Mouse (Mus musculus) hindbrain, embryonic 10.5 days (tissue): ENCODE measurements around the gene Foxn3. TPM values are rescaled to one million over a fixed set of nuclear protein-coding genes. Genes with fewer than 3 reads are reported as not detected.

Experiments
- DNase-seq: peaks from one replicate; pipeline ENCODE4 v3.0.0-alpha.2; 2017; ENCODE audit warnings: low spot score
- H3K27ac ChIP-seq: fragments of 300-500 bp; sonication (generic); 2 replicates; pipeline ENCODE4 v1.5.1; 2016; ENCODE audit warnings: mild to moderate bottlenecking, moderate library complexity
- H3K27me3 ChIP-seq: fragments of 300-500 bp; sonication (generic); 2 replicates; pipeline ENCODE4 v1.6.1; 2016; ENCODE audit warnings: mild to moderate bottlenecking; ENCODE audit not compliant: poor library complexity, insufficient read depth, severe bottlenecking
- H3K36me3 ChIP-seq: fragments of 300-500 bp; sonication (generic); 2 replicates; pipeline ENCODE4 v1.6.1; 2016; ENCODE audit warnings: mild to moderate bottlenecking, moderate library complexity
- H3K4me1 ChIP-seq: fragments of 300-500 bp; sonication (generic); replicated peaks from 2 replicates; pipeline ENCODE4 v1.6.1; 2016; ENCODE audit warnings: mild to moderate bottlenecking
- H3K4me3 ChIP-seq: fragments of 300-500 bp; sonication (generic); 2 replicates; pipeline ENCODE4 v1.5.1; 2016; ENCODE audit warnings: mild to moderate bottlenecking, moderate library complexity
- H3K9me3 ChIP-seq: fragments of 300-500 bp; sonication (generic); 2 replicates; pipeline ENCODE4 v1.6.1; 2016; ENCODE audit warnings: mild to moderate bottlenecking, moderate library complexity
- WGBS: fragments of 180-500 bp; shearing (Covaris S2); methylation state at CpG from one replicate; pipeline ENCODE4 v1.1.7; 2016; 5-methylcytosine and 5-hydroxymethylcytosine counted together
- polyA plus RNA-seq: library from polyadenylated mRNA; unstranded; fragments of >200 nt; fragmentation: Nextera tagmentation; extraction: Ambion mirVana; gene quantifications from 2 replicates; pipeline ENCODE4 v1.2.1, GENCODE M21; 2016

Gene Foxn3
- polyA plus RNA-seq, 1 experiment from 2014 or later: 56.3 TPM

- peak overlapping the region; percentile 95 for H3K4me3 ChIP-seq
- H3K27me3 ChIP-seq: no peaks in the 10 kb centered on the region
- no peak for DNase-seq
- 0 out of 2 replicates have a peak, but pooled peaks cover 3% of the 10 kb centered on the region for H3K9me3 ChIP-seq
- peak overlapping the region; percentile 96 for H3K27ac ChIP-seq
- peaks cover 30% of the 10 kb centered on the region for H3K4me1 ChIP-seq
- 0 out of 2 replicates have a peak, but pooled peaks cover 4% of the 10 kb centered on the region for H3K36me3 ChIP-seq
- 34% methylated on average over 11 of the region's 11 CpGs for WGBS
Measured at GRCm38 (mm10) chr12:99393867-99394630, 169.3 kb downstream of the Foxn3 start.

DNA sequence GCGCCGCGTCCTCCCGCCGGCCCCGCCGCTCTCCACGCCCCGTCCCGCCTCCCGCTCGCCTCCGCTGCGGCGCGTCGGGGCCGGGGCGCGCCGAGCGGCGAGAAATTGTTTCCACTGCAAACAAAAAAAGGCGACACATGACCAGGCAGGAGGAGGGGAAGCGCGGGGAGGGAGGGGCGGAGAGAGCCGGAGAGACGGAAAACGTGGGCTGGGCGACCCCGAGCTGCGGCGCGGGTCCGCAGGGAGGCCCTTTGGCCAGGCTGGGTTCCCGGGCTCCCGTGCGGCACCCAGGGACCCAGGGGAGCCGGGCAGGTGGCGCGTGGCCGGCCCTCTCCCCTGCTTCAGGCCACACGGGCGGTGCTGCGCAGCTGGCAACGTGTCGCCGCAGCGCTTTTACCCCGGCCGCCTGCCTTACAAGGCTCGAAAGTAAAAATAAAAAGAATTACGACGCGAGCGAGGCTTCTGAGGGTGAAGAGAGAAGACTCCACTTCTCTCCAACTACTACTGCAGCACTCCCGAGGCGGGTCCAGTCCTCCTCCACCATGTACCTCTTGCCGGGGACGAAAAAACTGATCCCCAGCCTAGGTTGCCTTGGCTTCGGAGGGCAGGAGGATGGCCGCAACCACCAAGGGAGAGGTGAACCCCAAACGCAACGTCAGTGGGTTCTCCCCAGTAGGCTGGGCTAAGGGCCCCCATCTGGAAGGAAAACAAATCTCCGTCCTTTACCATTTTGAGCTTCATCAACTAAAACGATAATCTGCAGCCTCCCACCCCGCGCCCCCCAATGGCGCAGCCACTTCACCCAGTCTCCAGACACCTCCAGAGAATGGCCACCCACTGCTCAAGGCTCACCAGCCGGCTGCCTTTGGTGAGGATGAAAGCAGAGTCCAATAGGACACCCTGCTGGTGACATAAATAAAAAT lies 170.2 kb downstream of the Foxn3 start:
- peaks cover 30% of the 10 kb centered on the region for H3K4me1 ChIP-seq
- WGBS: under 1% methylated on average over 71 of the region's 71 CpGs
- peak overlapping the region; percentile 96 for H3K27ac ChIP-seq
- H3K4me3 ChIP-seq: peak overlapping the region; percentile 95
- H3K36me3 ChIP-seq: peaks cover 12% of the 10 kb centered on the region
- DNase-seq: peak; percentile 92
- no peaks in the 10 kb centered on the region for H3K27me3 ChIP-seq
- 0 out of 2 replicates have a peak, but pooled peaks cover 3% of the 10 kb centered on the region for H3K9me3 ChIP-seq

GRCm38 (mm10) chr12:99391942-99392880 lies 171.2 kb downstream of the Foxn3 start:
- Histone ChIP-seq H3K27me3 (no peaks in the 10 kb centered on the region), H3K4me1 (peaks cover 30% of the 10 kb centered on the region), H3K9me3 (no peaks in the 10 kb centered on the region), H3K4me3 (peak overlapping the region; percentile 95), H3K36me3 (peaks cover 22% of the 10 kb centered on the region), H3K27ac (peak overlapping the region; percentile 96)
- DNase-seq: peak; percentile 97
- WGBS: under 1% methylated on average over 87 of the region's 87 CpGs

DNA sequence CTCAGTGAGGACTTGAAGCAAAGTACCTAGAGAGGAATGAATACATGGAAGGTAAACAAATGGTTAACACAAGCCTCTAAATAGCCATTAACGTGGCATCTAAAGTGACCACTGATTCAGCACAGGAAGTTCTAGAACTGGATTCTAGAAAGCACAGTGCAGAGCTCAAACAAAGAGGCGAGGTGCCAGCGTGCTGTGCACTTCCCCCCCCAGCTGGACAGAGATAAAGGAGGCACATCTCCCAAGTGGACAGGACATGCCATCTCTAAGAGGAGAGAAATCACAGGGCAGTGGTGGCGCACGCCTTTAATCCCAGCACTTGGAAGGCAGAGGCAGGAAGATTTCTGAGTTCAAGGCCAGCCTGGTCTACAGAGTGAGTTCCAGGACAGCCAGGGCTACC lies 173.0 kb downstream of the Foxn3 start:
- Histone ChIP-seq H3K36me3 (peaks cover 39% of the 10 kb centered on the region), H3K4me3 (no peak overlapping the region), H3K9me3 (no peaks in the 10 kb centered on the region), H3K27ac (no peak overlapping the region), H3K27me3 (no peaks in the 10 kb centered on the region), H3K4me1 (peaks cover 42% of the 10 kb centered on the region)
- DNase-seq: no peak
- WGBS: 81% methylated on average over 5 of the region's 5 CpGs

DNA sequence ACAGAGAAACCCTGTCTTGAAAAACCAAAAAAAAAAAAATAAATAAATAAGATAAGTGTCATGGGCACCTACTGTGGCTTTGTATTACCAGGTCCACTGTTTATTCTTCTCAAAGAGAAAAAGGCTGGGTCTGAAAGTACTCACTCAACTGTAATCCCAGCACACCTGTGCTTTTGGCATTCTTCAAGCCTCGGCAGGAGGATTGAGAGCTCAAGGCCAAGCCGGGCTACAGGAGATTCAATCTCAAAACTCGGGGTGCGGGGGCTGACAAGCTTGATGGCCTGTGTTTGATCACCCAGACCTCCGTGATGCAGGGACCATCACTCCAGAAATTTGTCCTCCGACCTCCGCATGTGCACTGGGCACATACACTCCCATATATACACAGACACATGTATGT lies 174.1 kb downstream of the Foxn3 start:
- H3K9me3 ChIP-seq: no peaks in the 10 kb centered on the region
- WGBS: 92% methylated on average over 7 of the region's 7 CpGs
- peaks cover 39% of the 10 kb centered on the region for H3K4me1 ChIP-seq
- no peak overlapping the region for H3K27ac ChIP-seq
- peaks cover 48% of the 10 kb centered on the region for H3K36me3 ChIP-seq
- H3K4me3 ChIP-seq: no peak overlapping the region
- no peaks in the 10 kb centered on the region for H3K27me3 ChIP-seq
- DNase-seq: no peak

- Histone ChIP-seq H3K4me3 (no peak overlapping the region), H3K9me3 (no peaks in the 10 kb centered on the region), H3K36me3 (peaks cover 72% of the 10 kb centered on the region), H3K27me3 (no peaks in the 10 kb centered on the region), H3K4me1 (peaks cover 21% of the 10 kb centered on the region), H3K27ac (no peak overlapping the region)
- DNase-seq: no peak
- 67% methylated on average over 17 of the region's 17 CpGs for WGBS
Measured at GRCm38 (mm10) chr12:99385897-99386834, 177.2 kb downstream of the Foxn3 start.

DNA sequence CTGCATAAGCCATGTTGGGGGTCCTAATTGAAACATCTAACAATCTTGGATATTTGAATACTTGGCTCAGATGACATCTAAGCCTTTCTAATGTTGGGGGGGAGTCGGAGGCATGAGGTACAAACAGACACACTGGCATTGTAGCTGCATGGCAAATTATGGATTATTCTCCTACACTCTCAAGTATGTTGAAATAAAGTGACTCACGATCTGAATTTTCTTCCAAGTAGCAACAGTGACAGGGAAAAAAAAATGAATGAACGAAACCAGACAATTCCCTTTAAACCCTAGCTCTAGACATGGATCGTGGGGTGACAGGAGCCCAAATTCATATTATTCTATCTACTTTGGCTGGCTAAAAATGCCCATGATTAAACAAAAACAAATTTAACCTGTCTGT lies 178.3 kb downstream of the Foxn3 start:
- H3K4me1 ChIP-seq: peaks cover 22% of the 10 kb centered on the region
- WGBS: 93% methylated on average over 4 of the region's 4 CpGs
- DNase-seq: no peak

DNA sequence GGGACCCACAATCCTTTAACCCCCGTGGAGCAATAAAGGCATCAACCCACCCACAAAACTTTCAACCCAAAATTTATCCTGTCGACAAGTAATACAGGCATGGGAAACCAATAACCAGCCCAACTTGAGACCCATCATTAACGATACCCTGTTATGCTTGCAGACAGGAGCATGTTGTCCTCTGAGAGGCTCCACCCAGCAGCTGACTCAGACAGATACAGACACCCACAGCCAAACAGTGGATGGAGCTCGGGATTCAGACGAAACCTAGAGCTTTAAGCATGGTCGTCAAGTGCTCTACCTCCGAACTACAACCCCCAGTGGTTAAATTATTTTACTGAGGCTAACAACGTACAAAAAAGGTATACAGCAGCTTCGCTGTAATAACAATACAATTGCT lies 182.1 kb downstream of the Foxn3 start:
- Histone ChIP-seq H3K27ac (no peak overlapping the region), H3K27me3 (no peaks in the 10 kb centered on the region), H3K4me3 (no peak overlapping the region), H3K9me3 (no peaks in the 10 kb centered on the region), H3K4me1 (peaks cover 51% of the 10 kb centered on the region), H3K36me3 (peaks cover 55% of the 10 kb centered on the region)
- no peak for DNase-seq
- 91% methylated on average over 9 of the region's 9 CpGs for WGBS

More for the DNA sequence above, 178.3 kb downstream of the Foxn3 start:
- Histone ChIP-seq H3K27me3 (no peaks in the 10 kb centered on the region), H3K4me3 (no peak overlapping the region), H3K27ac (no peak overlapping the region), H3K9me3 (no peaks in the 10 kb centered on the region), H3K36me3 (peaks cover 77% of the 10 kb centered on the region)

GRCm38 (mm10) chr12:99380855-99381262 lies 182.5 kb downstream of the Foxn3 start:
- Histone ChIP-seq H3K36me3 (peaks cover 53% of the 10 kb centered on the region), H3K27ac (no peak overlapping the region), H3K4me1 (peaks cover 52% of the 10 kb centered on the region), H3K27me3 (no peaks in the 10 kb centered on the region), H3K9me3 (no peaks in the 10 kb centered on the region), H3K4me3 (no peak overlapping the region)
- 70% methylated on average over 4 of the region's 4 CpGs for WGBS
- DNase-seq: no peak

DNA sequence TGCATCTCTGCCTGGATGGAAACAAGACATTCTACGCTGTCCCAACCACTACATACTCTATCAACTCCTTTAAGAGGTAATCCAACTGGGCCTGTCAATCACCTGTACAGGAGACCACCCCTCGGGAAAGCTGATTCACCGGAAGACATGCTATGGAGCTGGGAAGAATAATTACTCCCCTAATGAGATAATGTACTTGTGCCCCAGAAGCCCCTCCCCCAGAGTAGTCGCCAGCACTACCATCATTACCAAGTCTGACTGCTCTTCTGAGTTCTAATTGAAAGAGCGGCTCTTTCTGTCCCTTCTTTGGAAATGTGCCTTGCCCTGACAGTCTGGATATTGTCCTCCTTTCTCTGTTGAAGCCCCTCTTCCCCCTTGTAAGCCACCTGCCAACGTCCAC lies 183.3 kb downstream of the Foxn3 start:
- peaks cover 1% of the 10 kb centered on the region; the same call in 1 of the 2 replicates for H3K9me3 ChIP-seq
- no peak for DNase-seq
- H3K27me3 ChIP-seq: no peaks in the 10 kb centered on the region
- H3K4me3 ChIP-seq: no peak overlapping the region
- H3K4me1 ChIP-seq: peaks cover 55% of the 10 kb centered on the region
- 77% methylated on average over 6 of the region's 6 CpGs for WGBS
- peaks cover 50% of the 10 kb centered on the region for H3K36me3 ChIP-seq
- 0 out of 2 replicates have a peak overlapping the region, but pooled peaks have one; percentile 1 for H3K27ac ChIP-seq

- H3K36me3 ChIP-seq: peaks cover 60% of the 10 kb centered on the region
- H3K27ac ChIP-seq: no peak overlapping the region
- H3K4me1 ChIP-seq: peaks cover 55% of the 10 kb centered on the region
- H3K4me3 ChIP-seq: no peak overlapping the region
- 74% methylated on average over 8 of the region's 8 CpGs for WGBS
- peaks cover 10% of the 10 kb centered on the region; the same call in 1 of the 2 replicates for H3K9me3 ChIP-seq
- no peak for DNase-seq
- H3K27me3 ChIP-seq: no peaks in the 10 kb centered on the region
Measured at GRCm38 (mm10) chr12:99378284-99378683, 185.1 kb downstream of the Foxn3 start.
